Mouse (Mus musculus) 3T3-L1 (cell line): Measurements from ENCODE around the gene Map3k6.

Experiments used
- DNase-seq: peaks from one replicate; pipeline ENCODE4 v3.0.0-alpha.2; 2015; ENCODE audit warnings: low read depth, low spot score

Gene Map3k6

DNA sequence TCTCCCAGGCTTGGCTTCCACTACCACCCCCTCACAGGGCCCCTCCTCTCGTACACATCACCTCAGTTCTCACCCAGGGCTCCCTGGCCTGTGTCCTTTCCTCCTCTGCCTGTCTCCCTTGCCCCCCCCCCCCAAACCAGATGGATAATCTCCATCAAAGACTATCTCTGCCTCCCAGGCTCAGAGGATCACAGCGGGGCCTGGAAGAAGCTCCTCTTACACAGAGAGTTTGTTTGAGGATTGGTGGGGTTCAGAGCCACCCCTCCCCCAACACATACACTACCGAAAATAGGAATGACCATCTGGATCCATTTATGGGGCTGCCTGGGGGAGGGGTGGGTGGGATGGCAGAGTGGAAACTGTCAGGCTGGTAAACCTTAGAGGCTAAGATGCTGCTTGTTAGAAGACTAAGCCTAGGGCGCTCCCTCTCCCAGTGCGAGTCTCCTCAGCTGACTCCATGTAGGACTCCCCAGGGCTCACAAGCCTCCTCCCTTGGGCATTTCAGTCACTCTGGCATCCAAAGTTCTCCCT, 41.4 kb downstream of the Map3k6 start:
- peak; percentile 29 for DNase-seq

DNA sequence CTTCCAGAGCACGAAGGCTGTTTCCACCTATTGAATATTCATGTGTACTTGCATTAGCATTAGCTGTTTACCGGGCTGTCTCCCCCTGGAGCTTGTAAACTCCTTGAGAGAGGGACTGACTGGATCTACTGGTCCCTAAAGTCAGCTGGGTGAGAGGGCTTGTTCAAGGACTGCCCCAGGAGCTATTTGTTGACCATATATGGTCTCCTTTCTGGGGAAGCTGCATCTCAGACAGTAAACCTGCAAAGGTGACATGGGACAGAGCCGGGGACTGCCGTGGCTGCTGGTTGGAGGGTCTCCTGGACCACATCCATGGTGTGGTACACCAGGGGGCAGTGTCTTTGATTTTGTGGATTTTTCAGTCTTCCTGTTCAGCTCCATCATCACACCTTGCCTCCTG, 42.0 kb downstream of the Map3k6 start:
- no peak for DNase-seq

DNA sequence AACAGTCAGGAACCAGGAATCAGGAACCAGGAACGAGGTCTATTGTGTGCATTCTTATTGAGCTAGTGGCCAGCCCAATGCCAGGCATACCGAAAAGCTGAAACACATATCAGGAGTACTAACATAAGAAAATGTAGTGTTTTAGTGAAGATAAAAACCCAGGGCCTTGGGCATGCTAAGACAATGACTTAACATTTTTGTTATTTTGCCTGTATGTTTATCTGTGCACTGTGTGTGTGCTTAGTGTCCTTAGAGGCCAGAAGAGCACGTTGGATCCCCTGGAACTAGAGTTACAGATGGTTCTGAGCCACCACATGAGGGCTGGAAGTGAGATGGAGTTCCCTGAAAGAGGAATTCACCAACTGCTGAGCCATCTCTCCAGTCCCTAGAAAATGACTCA, 44.7 kb downstream of the Map3k6 start:
- no peak for DNase-seq

DNA sequence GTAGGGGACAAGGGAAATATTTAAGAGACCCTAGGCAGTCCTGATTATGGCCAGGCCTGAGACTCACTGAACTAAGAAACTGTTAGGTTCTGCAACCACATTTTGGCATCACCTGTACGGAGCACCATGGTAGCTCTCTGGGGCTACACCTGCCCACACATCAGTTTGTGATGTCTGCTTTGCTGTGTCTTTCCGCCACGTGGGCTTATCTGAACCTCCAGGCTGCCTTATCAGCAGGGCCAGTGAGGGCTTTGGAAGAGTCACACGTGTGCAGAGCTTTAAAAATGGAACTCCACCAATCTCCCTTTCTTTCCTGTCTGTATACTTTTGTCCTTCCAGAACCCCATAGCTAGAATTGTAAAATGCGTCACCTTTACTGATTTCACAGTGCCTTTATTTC, 45.3 kb downstream of the Map3k6 start:
- DNase-seq, result no peak

DNA sequence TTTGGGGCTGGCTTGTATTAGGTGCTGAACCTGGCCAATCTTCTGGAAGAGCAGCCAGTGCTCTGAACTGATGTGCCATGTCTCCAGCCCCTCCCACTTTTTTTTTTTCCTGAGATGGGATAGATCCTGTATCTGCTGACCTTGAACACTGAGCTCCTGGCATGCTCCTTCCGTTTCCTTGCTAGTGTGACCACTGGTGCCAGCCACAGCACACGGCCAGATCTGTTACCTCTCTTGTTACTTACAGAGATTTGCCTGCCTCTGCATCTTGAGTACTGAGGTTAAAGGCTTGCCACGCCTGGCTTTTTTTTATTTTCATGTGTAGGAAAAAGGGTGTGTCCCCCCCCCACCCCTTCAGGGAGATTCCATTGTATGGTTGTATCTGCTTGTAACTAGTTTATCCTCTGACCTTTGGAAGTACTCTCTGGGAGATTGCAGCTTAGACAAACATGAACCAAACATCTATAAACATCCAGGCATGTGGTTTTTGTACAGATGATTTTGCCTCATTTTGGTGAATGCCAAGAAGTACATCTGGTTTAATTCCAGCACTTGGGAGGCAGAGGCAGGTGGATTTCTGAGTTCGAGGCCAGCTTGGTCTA, 46.0 kb downstream of the Map3k6 start:
- no peak for DNase-seq

DNA sequence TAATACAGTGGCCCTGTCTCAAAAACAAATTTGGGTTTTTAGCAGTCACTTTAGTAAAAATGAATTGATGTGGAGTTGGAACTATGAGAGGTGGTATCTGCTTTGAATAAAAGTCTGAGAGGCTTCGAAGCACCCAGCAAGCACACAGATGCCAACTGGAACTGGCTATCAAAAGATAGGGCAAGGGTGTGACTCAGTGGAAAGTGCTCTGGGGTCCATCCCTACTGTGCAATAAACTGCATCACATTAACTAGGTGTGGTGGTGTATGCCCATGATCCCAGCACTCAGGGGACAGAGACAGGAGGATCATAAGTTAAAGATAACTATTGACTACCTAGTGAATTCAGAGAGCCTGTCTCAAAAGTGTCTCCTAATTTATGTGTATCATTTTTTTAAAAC, 50.6 kb downstream of the Map3k6 start:
- no peak for DNase-seq

DNA sequence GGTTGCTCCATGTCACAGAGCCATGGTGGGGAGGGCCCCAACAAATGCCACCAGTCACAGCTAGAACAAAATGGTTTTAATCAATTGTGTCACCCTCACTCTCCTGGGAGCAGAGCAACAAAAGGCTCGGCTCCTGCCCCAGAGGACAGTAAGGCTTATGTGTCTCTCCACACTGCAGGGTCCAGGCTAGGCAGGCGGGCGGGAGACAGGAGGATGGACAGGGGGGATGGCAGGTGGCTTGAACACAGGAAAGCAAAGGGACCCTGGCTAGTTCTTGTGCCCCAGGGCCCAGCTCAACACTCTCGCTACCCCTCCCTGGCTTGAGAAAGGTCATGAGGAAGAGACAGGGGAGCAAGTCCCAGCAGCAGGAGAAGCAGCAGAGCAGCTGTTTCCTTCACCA, 51.8 kb downstream of the Map3k6 start:
- DNase-seq, result no peak

DNA sequence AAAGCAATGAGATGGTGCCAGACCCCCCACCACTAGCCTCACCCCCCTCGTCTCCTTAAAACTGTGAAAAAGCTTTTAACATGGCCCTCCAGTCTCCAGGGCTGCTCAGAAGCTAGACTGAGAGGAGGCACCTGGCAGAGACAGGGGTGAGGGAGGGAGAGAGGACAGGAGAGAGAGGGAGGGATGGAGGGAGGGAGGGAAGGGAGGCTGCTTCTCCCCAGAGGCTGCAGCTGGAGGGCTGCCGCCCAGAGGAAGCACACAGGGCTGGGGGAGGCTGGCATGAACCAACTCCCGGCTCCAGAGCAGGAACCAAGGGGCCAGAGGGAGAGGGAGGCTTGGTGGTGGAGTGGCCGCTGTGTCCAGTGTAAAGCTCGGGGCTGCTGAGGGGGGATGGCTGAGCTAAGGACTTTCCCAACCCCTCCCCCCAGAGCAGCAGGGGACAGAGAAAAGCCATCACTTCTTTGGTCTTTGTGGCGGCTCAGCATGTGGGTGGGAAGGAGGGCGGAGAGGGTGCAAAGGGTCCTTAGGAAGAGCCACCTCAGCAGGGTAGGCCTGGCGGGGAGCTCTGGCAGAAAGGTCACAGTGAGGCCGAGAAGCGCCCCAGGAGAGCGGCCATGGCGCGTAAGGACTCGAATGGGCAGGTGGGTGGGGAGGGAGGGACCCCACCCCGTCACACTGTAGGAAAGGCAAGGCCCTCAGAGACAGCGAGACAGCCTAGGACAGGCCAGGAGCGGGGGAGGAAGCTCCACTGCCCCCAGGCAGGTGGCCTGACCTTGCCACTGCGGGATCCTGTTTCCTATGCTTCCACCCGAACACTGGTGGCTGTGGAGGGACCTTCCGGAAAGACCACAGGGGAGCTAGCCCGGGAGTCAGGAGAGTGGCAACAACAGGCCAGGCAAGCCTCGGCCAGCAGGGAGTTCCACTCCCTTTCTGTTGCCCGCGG, 52.6 kb downstream of the Map3k6 start:
- no peak for DNase-seq

DNA sequence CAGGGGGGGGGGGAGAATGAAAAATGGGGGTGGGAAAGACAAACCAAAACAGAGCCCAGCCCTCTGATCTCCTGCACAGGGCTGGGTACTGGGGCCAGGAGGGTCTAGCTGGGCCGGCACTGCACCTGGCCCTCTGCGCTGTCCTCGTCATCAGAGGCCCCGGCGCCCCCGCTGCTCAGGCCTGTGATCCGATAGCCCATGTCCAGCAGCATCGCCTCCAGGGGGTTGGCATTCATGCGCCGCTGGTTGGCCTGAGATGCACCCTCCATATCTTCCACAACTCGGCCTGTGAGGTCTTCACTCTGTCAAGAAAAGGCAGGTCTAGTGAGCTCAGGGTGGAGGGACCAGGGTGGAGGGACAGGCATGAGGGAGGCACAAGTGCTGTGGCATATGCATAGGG, 53.5 kb downstream of the Map3k6 start:
- no peak for DNase-seq

DNA sequence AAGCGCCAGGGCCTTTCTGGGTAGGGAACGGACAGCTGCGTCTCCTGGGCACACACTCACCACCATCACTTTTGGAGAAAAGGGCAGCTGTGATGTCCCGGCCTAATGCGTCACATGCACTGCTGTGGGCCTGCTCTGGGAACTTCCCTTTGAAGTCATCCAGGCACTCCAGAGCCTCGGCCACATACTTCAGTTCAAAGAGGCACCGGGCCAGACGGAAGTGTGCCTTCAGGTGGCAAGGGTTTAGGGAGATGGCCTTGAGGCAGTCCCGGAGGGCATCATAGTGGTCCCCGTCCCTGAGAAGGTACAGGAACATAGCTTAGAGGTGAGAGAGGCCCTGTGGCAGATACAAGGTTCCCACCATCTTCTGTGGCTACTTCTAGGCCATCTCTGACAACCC, 56.7 kb downstream of the Map3k6 start:
- no peak for DNase-seq

DNA sequence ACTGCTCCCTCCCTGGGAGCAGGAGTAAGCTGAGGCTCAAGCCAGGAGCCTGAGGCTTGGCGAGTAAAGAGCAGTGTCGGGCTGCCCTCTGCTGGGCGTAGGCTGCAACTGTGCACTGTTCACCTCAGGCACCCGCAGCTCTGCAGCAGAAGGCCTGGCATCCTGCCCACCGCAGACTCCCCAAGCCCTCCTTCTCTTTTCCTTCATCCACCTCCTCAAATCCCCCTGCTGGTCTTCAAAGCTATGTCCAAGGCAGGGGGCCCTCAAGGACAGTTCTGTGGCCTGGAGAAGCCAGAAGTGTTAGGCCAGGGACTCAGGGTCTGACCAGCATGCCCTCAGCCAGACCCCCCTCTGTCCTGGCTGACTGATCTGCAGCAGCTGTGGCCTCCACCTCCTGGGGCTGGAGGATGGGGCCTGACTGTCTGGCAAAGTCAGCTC, 57.2 kb downstream of the Map3k6 start:
- DNase-seq, result peak; percentile 74

DNA sequence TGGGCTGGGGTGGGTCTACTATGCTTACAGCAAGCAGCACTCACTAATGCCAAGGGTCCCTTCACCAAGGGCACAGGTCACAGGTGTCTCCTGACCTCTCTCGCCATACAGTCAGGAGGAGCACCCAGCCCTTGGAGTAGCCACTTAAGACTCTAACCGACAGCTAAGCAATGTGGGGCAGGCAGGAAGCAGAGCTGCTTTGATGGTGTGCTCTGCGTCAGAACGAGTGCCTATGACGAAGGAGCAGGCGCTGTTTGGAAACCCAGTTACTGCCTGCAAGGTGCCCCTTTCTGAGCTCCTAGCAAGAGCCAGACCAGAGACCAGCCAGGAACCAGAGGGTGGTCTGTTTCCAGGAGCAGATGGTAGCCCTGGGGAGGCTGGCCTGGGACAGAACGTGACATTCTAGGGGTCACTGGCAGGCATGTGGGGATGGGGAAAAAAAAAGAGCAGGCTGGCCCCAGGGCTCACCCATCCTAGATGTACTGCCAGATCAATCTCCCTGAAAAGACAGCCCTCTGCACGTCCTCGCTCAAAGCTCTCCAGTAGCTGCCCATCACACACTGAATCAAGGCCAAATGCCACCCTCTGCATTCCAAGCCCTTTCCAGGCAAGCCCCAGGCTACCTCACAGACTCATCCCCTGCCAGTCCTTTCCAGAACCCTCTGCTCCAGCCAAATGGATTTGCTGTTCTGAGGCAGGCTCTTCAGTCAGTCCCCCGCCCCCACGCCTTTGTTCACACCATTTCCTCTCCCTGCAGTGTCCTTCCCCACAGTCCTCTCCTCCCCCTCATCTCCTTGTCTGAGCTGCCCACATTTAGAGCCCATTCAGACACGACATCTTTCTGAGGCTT, 58.1 kb downstream of the Map3k6 start:
- peak; percentile 37 for DNase-seq

DNA sequence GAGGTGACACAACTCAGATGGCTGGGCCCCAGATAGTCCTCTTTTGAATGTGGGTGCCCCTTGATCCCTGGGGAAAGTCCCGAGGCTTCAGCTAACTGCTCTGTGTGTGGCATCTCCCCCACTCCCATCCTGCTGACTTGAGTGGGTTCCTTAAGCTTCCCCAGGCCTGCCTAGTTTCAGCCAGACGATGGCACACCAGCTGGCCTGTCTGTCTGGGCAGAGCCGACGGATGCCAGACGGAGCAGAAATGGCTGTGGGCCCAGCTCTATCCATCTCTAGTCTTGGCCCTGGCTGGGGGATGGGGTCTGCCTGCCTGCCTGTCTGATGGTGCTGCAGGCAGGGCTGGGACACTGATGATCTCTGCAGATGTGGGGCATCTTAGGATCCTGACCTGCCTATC, 59.1 kb downstream of the Map3k6 start:
- no peak for DNase-seq

DNA sequence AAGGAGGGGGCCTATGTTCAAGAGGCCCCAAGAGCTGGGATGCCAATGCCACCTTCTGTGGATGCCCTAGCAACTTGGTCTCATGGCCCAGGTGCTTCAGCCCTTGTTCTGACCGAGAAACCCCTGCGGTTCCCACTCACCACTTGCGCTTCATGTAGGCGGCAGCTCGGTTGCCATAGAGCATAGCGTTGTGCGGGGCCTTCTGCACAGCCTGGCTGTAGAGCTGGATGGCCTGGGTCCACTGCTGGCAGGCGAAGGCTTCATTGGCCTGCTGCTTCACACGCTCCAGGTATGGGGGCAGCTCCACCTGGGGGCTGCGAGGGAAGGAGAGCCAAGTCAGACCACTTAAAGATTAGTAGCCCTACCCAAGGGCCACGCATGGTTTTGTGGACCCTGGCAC, 59.8 kb downstream of the Map3k6 start:
- no peak for DNase-seq

DNA sequence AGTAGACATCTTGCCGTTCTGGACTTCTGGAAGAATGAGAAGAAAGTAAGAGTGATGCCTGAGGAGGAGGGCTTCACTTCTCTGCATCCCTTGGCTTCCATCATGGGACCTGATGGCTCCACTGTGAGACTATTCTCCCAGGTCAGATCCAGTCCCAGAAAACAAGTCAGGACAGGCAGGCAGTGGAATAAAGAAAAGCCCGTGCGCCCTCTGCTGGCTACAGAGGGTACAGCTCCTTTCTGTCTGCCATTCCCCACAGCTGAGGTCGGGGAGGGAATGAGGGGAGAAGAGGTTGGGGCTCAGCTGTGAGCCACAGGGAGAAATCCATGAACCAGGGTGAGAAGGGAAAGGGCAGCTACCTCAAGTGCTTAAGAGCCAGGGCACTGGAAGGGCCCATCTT, 61.2 kb downstream of the Map3k6 start:
- peak; percentile 79 for DNase-seq
